In genomic region chr11:60232441-60233058, GRCm38 (mm10) we compare ENCODE assay signal across 9 mouse cellular contexts. TPM values are rescaled to one million over a fixed set of nuclear protein-coding genes. Genes with fewer than 3 reads are reported as not detected.
DNase-seq lines count a peak whose midpoint lies in the region; ATAC-seq lines count a peak whose summit lies in the region.
"Had no signal": no experiment of that assay in that cellular context is flagged by ENCODE, and none has a peak within 500 bp of the region (broad histone marks: within the 10 kb centered on the region; RNA-seq: fewer than 3 reads in every experiment).

No protein-coding gene starts in this region.

- no peaks in the 10 kb centered on the region for H3K27me3 ChIP-seq in heart, embryonic 14.5 days (ENCODE audit: control insufficient read depth, insufficient read depth, low read length)
- H3K27me3 ChIP-seq in megakaryocyte, embryonic 14.5 days (replicated peaks): no peaks in the 10 kb centered on the region
- no peaks in the 10 kb centered on the region for H3K27me3 ChIP-seq in limb, embryonic 10.5 days (ENCODE audit: low read depth, poor library complexity, severe bottlenecking)
- H3K27me3 ChIP-seq: liver, embryonic 13.5 days had no signal

- H3K36me3 ChIP-seq in heart, embryonic 14.5 days (ENCODE audit: control insufficient read depth, insufficient read depth, low read length): peaks cover 34% of the 10 kb centered on the region
- H3K36me3 ChIP-seq in megakaryocyte, embryonic 14.5 days (replicated peaks; ENCODE audit: low read length): peaks cover 89% of the 10 kb centered on the region
- no peaks in the 10 kb centered on the region for H3K36me3 ChIP-seq in limb, embryonic 10.5 days
- H3K36me3 ChIP-seq: liver, embryonic 13.5 days had no signal

- H3K4me3 ChIP-seq in heart, embryonic 14.5 days (ENCODE audit: control insufficient read depth in 1 of 2, insufficient read depth in 1 of 2, low read depth in 1 of 2, low read length in 2 of 2): no peak overlapping the region
- peak overlapping the region; percentile 14 for H3K4me3 ChIP-seq in megakaryocyte, embryonic 14.5 days (replicated peaks)
- no peak overlapping the region for H3K4me3 ChIP-seq in limb, embryonic 10.5 days
- H3K4me3 ChIP-seq: liver, embryonic 13.5 days had no signal

- DNase-seq in heart, adult 11 months: no peak
- no peak for DNase-seq in limb, embryonic 10.5 days (ENCODE audit: low spot score)
- peak; percentile 66 to 74 for DNase-seq in thymus, postnatal 36 days
- DNase-seq in MN1 (ENCODE audit: low spot score): no peak
- DNase-seq: kidney, adult 9 months; liver, embryonic 13.5 days had no signal

- no peak for ATAC-seq in heart, embryonic 14.5 days (ENCODE audit: insufficient number of reproducible peaks, insufficient read depth, low FRiP score, low read depth)
- no peak for ATAC-seq in megakaryocyte, adult 5-6 weeks (ENCODE audit: poor library complexity, severe bottlenecking)

- peak overlapping the region in 1 of 2 experiments; percentile 83; a peak in 3 of 4 replicates for H3K27ac ChIP-seq in heart, embryonic 14.5 days (replicated peaks in 1 of 2; ENCODE audit: control insufficient read depth in 1 of 2, insufficient read depth in 1 of 2, low read depth in 2 of 2, low read length in 2 of 2)
- H3K27ac ChIP-seq in limb, embryonic 10.5 days: peak overlapping the region; percentile 56
- H3K27ac ChIP-seq: liver, embryonic 13.5 days had no signal

- WGBS in heart, embryonic 14.5 days: 84% methylated on average over 14 of the region's 14 CpGs
- WGBS in limb, embryonic 10.5 days: 81% methylated on average over 14 of the region's 14 CpGs

- peak overlapping the region; percentile 5; the same call in 1 of the 2 replicates for H3K4me2 ChIP-seq in heart, embryonic 14.5 days (ENCODE audit: low read length)
- H3K4me2 ChIP-seq: liver, embryonic 13.5 days had no signal

- no peaks in the 10 kb centered on the region for H3K9me3 ChIP-seq in heart, embryonic 14.5 days (ENCODE audit: control insufficient read depth, low read length)
- no peaks in the 10 kb centered on the region for H3K9me3 ChIP-seq in megakaryocyte, embryonic 14.5 days
- no peaks in the 10 kb centered on the region for H3K9me3 ChIP-seq in limb, embryonic 10.5 days (replicated peaks)
- H3K9me3 ChIP-seq: liver, embryonic 13.5 days had no signal

- peak overlapping the region; percentile 46; the same call in 1 of the 2 replicates for H3K9ac ChIP-seq in heart, embryonic 14.5 days (ENCODE audit: low read length)
- H3K9ac ChIP-seq: liver, embryonic 13.5 days had no signal

- H3K4me1 ChIP-seq in heart, embryonic 14.5 days (ENCODE audit: control insufficient read depth in 2 of 2, insufficient read depth in 2 of 2, low read length in 2 of 2): peaks cover 33 to 40% of the 10 kb centered on the region in 2 experiments
- H3K4me1 ChIP-seq in megakaryocyte, embryonic 14.5 days: peaks cover 72% of the 10 kb centered on the region
- peaks cover 45% of the 10 kb centered on the region for H3K4me1 ChIP-seq in limb, embryonic 10.5 days

RNA-seq across cellular contexts. Expression of gene Srebf1, which starts 10.2 kb away (rescaled TPM):
- polyA plus RNA-seq in heart, embryonic 14.5 days (2014; fragmentation: Nextera tagmentation; extraction: Ambion mirVana): 37.9 and 45.3 TPM in 2 replicates
- 138 and 188 TPM in 2 replicates for polyA plus RNA-seq in megakaryocyte, embryonic 14.5 days (2012; ENCODE audit: insufficient read depth, low replicate concordance)
- total RNA-seq in megakaryocyte, adult 5-6 weeks (2015): 27.5 and 37.3 TPM in 2 replicates
- total RNA-seq in megakaryocyte, adult 5-6 weeks (2017): 27.6 and 43.3 TPM in 2 replicates
- 56.2 and 56.6 TPM in 2 replicates for polyA plus RNA-seq in limb, embryonic 10.5 days (2016; fragmentation: Nextera tagmentation; extraction: Ambion mirVana)

Comparison
In these comparisons a context has a peak if more than half of its experiments do, and no peak if none do; other contexts are left out.
1. DNase-seq: peak in thymus, postnatal 36 days (2 of 2); none in heart, adult 11 months (single experiment), limb, embryonic 10.5 days (single experiment) and MN1 (single experiment).